Mouse (Mus musculus) CD8-positive naive resting alpha-beta T cell, adult 2 months (primary cell): ENCODE results near the gene Mrpl43.

Source experiments
- DNase-seq, 2 experiments: peaks; one replicate each; pipeline ENCODE4 v3.0.0; 2022; ENCODE audit warnings: low read depth in 2 of 2, low spot score in 2 of 2

Mrpl43 gene

DNA sequence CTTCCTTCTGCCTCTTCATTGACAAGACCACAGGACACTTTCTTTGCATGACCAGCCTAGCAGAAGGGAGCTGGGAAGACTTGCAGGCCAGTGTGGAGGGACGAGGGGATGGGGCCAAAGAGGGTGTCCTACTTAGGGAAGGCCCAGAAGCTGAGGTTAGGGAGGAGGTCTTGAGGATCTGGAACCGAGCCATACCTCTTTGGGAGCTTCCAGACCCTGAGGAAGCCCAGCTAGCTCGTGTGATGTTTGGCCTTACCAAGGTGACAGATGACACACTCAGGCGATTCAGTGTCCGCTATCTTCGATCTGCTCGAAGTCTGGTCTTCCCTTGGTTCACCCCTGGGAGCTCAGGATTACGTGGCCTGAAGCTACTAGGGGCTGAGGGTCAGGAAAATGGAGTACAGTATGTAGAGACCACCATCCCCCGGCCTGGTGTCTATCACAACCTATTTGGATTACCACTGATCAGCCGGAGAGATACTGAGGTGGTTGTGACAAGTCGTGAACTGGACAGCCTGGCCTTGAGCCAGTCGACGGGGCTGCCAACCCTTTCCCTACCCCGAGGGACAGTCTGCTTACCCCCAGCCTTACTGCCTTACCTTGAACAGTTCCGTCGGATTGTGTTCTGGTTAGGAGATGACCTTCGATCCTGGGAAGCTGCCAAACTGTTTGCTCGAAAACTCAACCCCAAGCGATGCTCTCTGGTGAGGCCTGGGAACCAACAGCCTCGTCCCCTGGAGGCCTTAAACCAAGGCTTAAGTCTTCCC, 1.4 kb upstream of the Mrpl43 start:
- no peak for DNase-seq

DNA sequence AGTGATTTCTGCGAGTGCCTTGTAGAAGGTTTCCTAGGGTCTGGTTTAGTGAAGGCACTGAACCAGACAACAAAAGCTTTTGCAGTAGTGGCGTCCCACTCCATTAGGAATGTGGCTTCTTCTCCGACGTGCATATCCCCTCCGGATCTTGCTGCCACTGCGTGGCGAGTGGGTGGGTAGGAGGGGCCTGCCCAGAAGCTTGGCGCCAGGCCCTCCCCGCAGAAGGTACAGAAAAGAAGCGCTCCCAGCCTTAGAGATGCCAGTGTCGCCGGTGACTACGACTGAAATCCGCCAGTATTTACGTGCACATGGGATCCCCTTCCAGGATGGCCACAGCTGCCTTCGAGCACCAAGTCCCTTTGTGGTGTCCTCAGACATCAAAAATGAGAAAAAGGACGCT, 779 bp upstream of the Mrpl43 start:
- DNase-seq, result no peak

DNA sequence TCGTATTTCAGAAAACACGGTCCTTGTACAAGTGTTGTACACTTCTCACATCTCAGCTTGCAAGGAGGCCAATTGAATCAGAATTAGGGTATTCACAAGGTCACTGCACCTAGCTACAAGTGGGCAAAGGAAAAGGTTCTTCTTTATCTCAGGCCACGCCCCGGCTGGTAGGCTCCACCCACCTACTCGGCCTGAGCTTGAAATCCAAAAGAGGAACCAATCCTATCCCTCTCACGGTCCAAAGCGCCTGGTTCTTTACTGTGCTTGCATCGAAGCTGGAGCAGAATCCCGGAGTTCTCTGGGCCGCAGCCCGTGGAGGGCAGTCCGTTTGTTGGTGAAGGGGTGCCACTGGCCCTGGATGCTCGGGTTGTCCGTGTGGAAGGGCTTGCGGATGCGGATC, 798 bp downstream of the Mrpl43 start, which contains the start of gene Twnk:
Gene Twnk, plus strand, starts transcription at position 220 of the 400 bp plus-strand sequence.
- peak in 1 of 2 experiments; percentile 18 for DNase-seq

DNA sequence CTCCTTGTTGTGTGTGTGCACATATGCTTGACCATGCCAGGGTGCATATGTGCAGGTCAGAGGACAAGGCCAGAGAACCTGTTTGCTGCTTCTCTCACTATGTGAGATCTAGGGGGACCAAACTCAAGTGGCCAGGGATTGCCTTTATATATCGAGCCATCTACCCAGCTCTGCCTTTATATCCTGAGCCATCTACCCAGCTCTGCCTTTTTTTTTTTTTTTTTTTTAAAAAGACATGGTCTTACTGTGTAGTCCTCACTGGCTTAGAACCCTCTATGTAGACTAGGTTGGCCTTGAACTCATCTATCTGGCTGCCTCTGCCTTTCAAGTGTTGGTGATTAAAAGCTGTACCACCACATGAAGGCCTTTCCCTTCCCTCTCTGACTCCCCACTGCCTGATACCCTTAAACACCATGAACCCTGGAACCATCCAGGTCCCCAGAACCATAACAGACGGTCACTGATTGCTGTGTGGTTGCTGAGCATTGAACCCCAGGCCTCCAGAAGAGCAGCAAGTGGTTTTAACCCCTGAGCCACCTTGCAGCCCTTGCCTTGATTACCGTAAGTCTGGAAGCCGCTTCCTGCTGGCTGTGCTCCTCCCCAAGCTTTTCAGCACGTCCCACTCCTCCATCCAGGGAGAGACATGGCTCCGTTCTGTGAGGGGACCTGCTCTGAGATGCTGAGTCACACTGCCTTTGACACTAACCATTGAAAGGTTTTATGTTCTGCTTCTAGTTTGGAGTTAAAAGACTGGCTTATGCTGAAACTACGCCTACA, 2.3 kb downstream of the Mrpl43 start:
- no peak for DNase-seq

DNA sequence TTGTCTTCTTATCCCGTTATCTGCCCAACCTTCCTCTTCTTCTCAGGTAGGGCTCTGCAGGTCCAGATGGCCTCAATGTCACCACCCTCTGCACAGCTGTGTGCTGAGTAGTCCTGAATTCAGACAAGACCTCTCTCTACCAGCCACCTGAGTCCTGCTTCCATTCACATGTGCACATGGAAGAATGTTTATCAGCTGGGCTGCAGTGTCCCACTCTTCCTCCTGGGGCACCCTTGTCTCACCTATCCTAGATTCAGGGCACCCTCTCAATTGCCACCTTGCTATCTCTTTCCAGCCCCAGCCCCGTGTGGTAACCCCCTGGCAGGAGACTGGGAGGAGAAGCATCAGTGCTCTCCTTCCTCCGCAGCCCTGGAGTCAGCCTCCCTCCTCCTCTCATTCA, 3.9 kb downstream of the Mrpl43 start:
- no peak for DNase-seq

- no peak for DNase-seq
These were observed 6.6 kb downstream of the Mrpl43 start for GRCm38 (mm10) chr19:44999647-45000046.

DNA sequence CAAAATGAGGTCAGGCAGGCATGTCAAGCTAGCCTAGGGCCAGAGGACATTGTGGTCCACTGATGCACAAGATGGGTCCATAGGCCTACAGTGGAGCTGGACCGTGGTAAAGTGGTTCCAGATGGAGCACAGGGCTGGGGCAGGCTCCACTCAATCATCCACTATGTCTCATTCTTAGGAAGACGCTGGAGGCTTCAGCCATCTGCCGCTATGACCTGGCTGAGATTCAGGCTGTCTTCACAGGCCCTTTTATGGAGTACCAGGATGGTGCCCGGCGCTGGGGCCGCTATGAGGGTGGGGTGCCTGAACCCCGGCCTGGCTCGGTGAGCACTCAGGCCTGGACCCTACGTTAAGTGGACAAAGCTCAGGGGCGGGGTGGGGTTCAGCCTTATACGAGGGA, 8.5 kb downstream of the Mrpl43 start:
- DNase-seq, result no peak

- DNase-seq, result no peak
These were observed 13.5 kb downstream of the Mrpl43 start for GRCm38 (mm10) chr19:44992712-44993111.

DNA sequence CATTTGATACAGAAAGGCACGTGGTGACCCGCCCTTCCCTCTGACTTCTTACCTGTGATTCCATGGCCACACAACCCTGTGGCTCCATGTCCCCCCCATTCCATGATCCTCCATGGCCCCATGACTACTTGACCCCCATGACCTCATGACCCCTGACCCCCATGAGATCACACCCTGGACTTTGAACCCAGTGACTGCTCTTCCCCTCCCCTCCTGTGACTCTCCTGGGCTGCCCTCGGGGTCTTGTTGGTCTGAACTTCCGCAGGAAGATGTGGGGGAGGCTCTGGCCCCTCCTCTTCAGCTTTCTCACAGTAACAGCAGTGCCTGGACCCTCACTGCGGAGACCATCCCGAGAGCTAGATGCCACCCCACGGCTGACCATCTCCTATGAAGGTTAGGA, 14.0 kb downstream of the Mrpl43 start:
- no peak for DNase-seq

- no peak for DNase-seq
These were observed 15.2 kb downstream of the Mrpl43 start for GRCm38 (mm10) chr19:44991031-44991430.

- DNase-seq, result no peak
These were observed 16.4 kb downstream of the Mrpl43 start for GRCm38 (mm10) chr19:44989567-44990495.

GRCm38 (mm10) chr19:44988831-44989566, 17.2 kb downstream of the Mrpl43 start, which contains the start of gene Sema4g:
TSS of gene Sema4g (plus strand) at chr19:44989101.
- DNase-seq, result peak in 1 of 2 experiments; percentile 39

GRCm38 (mm10) chr19:44988321-44988720, 17.9 kb downstream of the Mrpl43 start:
- no peak for DNase-seq

DNA sequence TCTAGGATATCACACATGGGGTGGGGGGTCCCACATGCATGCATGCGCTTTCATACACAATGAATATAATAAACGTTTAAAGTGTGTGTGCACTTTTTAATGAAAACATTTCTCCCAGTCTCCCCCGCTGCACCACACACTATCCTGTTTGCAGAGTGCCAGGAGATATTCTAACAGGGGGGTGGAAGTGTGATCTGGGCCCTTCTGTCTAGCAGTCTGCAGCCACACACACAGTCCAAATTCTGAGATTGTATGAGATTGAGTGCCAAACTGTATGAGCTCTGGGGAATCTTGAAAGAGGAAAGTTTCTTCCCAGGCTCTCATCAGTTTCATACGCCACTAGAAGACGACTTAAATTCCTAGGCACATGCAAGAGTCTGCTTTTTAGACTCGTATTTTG, 18.4 kb downstream of the Mrpl43 start:
- DNase-seq, result no peak

DNA sequence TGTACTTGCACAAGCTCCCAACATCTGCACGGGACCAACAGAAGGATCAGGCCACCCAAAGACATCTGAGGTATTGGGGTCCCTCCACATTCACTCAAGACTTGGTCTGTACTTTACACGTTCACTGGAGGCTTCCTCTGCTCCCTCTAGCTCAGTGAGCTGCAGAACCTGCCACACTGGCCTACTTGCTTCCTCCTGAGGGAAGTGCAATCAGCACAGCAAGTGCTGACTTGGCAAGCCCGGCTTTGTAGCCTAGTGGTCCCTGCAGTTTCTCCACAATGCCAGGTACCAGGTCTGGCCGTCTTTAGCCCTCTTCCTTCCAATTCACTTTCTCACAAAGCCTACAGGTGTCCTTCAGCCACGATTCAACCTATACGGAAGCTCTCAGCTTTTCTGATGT, 19.2 kb downstream of the Mrpl43 start:
- no peak for DNase-seq

DNA sequence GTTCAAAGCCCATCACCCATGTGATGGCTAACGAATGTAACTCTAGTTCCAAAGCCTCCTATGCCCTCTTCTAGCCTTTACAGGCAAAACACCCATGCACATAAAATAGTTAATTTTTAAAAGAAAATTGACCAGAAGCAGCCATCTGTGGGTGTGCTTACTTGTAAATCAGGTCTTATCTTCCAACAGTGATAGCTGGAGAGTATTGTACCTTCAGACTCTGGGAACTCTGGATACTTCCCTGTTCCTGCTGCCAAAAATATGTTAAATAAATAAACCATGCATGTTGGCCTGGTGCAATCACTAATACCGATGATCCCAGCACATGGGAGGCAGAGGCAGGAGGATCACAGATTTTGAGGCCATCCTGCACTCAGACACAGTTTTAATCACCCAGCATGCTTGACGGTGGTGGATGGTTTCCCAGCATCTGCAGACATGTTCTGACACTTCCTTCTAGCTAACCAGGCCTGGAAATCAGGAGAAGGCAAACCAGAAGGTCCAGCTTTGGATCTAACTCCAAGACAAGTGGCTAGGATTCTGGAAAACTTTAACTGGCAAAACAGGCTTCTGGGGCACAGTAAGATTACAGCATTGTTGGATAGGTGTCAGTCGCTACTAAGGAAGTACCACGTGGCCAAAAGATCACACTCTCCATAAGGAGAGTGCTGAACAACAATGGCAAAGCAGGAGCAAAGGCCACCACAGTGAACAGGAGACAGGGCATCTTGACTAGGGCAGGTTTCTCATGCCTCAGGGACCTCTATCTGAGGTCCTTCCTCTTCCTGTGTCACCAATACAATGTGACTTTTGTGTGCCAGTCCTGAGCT, 20.9 kb downstream of the Mrpl43 start:
- no peak for DNase-seq

DNA sequence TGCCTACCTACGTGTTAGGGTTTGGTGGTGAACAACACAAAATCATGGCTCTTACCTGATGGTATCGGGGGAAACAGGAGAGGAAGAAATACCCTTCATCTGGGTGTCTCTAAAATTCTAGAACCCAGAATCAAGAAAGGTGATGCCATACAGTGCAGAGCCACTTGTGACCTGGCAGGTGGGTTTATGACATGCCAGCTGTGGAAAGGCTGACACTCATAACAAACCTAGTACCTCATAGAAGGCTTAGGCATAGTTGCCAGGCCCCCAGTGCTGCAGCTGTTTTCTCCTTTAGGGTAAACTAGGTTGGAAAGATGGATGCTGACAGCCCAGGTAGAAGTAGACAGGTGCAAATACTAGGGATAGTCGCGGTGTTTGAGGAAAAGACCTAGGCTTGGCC, 21.8 kb downstream of the Mrpl43 start:
- no peak for DNase-seq

DNA sequence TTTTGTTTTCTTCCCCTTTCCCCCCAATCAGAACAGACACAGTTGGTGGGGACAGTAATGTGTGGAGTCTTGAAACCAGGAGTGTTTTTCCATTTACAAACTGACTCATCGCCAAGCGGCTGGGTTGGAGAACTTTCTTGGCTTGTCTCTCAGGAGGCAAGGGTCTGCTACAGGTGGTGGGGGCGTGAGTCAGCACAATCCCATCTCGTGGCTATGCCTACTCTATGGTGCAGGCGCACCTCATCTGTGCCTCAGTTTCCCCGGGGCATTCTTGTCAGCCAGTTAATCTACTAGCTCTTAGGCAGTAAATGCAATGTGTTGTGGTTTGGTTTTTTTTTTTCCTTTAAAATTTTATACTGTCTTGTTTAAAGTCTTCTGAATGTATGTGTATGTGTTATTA, 22.9 kb downstream of the Mrpl43 start:
- no peak for DNase-seq

GRCm38 (mm10) chr19:44982477-44983115, 23.6 kb downstream of the Mrpl43 start:
- DNase-seq, result no peak
